Mouse (Mus musculus): ENCODE measurements around the gene Apod.

Apod gene

DNA sequence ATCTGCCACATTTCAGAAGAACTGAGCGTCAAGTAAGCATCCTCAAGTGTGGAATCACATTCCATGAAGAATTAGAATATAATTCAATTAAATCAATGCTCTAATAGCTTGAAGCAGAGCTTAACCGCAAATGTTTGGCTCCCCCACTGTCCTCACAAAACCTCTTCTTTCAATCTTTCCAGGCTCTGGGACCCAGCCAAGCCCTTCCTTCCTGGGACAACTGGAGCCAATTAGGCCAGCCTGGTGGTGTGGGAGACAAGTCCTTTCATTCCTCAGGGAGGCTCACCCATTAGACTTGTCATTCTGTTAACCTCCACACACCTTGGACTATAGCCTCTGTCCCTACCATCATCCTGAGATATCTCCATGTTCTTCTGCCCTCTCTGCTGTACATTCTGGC is 32.6 kb downstream of the Apod start:
- no peak for DNase-seq (ENCODE audit: low spot score)

DNA sequence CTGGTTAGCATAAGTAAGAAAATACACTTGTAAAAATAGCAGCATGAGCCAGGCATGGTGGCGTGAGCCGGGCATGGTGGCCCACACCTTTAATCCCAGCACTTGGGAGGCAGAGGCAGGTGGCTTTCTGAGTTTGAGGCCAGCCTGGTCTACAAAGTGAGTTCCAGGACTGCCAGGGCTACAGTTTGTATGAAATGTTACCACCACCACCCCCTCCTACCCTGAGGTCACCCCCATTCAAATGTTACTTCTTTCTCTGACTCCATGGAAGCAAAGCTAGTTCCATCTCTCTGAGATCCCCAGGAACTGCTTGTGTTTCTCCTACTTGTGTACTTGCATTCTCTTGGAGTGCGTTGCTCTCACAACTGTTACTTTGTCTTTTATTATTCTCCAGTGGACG is 34.4 kb downstream of the Apod start:
- DNase-seq (ENCODE audit: low spot score), result no peak

DNA sequence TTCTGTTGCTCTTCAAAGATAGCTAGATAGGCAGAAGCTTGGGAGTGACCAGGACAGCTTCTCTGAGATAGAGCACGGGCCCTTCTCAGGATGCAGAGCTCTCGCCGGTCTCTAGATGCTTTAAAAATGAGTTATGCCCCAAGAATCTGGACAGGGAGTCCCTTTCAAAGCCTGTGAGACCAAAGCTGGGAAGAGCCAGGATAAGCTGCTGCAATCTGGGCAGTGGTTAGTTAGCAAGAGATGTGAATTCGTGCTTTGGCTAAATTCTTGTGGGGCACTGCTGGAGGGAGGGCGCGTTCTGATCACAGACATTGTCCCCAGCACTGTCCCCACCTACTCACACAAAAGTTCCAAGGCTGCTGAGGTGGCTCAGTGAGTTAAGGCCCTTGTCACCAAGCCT is 36.0 kb downstream of the Apod start:
- DNase-seq (ENCODE audit: low spot score), result no peak

DNA sequence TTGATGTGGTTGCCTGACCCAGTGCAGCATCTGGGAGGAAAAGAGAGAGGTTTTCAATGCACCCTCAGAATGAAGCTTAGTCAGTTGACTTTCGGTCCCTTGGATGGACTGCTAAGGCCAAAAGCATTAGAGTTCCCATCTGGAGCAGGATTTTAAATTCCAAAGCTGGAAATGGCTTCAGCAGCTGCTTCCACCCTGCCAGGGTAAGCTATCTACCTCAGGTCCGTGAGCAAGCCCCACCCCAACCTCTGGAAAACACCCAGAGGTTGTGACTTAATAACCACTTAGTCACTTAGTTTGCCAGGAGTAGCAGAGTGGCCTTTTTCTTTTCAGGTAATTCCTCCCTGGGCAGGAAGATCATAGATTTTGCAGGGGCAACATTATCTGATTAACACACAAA is 36.5 kb downstream of the Apod start:
- DNase-seq (ENCODE audit: low spot score), result no peak

DNA sequence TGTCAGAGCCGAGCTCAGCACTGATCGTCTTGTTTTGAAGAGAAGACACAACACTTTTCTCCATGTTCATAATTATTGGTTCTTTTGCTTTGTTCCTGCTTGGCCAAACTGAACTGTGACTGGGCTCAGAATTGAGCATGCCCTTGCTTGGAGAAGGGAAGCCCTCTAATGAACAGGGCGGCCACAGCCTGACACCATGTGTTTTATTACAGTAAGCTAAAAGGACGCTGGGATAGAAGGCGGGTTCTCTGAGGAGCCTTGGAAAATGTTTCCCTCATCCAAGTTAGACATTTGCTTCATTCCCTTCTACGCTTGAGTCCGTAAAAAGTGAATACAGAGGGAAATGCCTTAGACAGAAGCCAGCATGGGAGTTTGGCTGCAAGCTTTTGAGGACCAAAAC is 37.6 kb downstream of the Apod start:
- no peak for DNase-seq (ENCODE audit: low spot score)

DNA sequence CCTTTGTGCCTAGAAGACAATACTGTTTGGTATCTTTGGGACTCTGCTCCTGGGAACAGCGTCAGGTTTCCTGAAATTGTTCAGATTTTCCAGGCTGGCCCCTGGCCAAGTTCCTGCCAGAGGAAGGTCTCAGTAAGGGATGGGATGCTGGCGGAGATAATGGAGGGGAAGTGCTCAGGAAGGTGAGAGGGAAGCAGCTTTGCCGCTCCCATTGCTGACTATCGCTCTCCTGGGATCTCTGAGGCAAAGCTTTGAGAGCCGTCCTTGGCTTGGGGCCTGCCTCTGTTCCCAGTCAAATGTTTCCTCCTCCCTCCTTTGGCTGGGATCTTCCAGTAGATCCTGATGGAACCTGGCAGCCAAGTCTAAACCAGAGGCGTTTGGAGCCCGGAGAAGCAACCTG is 38.1 kb downstream of the Apod start:
- peak; percentile 33 for DNase-seq (ENCODE audit: low spot score)

DNA sequence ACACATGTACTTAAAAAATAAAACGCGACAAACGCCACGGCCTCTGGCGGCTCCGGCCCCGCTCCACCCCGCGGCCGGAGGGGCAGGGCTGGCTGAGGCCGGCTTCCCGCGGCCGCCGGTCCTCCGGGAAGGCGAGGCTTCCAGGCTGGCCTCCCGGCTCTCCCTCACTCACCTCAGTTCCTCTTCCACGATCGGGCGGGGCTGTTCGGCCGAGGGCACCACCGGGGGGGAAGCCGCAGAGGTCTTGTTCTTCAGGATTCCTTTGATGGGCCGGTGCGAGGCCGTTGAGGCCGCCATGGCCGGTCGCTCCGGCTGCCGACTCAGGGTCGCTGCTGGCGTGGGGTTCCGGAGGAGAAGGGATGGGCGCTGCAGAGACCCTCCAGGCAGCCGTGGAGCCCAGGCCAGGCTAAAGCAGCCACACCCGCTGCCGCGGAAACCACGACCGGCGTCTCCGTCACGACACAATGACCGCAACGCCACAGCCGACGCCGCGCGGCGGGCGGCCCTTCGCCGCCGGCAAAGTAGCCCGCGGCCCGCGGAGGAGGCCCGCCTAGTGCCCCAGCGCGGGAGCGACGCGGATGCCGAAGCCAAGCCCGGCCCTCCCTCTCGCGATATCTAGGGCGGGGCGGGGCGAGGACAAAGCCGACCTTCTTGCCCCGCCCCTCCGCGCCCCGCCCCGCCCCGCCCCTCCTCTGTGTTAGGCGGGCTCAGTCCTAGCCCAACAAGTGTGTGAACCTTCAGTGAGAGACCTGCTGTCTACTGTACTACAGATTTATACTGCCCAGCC is 39.7 kb downstream of the Apod start, which contains the start of gene Ppp1r2:
Gene Ppp1r2 (minus strand): TSS at position 604 of the 787 bp plus-strand sequence.
- peak; percentile 91 for DNase-seq (ENCODE audit: low spot score)

DNA sequence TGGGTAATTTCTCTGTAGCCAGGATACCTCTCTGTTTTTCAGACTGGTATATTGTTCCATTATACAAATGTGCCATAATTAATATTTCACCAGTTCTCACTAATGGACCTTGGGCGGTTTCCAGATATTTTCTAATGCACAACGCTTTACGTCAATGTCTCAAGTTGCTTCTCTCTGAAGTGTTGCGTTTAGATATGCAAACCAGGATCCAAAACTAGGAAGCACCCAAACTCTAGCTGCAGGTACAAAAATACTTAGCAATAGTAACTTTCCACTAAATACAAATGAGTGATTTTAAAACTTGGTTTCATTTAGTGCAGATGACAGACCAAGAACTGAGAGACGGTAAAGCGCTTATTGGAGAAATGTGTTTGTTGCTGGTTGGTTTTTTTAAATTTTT is 40.5 kb downstream of the Apod start:
- no peak for DNase-seq (ENCODE audit: low spot score)

DNA sequence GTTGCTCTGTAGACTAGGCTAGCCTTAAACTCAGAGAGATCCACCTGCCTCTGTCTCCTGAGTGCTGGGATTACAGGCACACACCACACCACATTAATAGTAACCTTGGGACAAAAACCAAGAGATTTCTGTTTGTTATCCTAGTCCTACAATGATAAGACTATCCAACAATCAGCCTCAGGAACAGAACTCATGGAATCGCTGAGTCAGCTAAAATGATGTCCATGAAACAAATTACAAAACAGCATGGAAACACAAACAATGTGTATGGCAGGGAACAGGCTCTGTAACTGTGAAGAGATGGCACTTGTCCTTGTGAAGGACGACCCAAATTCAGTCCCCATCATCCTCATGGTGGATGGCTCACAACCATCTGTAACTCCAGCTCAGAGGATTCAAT is 47.9 kb downstream of the Apod start:
- no peak for DNase-seq (ENCODE audit: low spot score)

DNA sequence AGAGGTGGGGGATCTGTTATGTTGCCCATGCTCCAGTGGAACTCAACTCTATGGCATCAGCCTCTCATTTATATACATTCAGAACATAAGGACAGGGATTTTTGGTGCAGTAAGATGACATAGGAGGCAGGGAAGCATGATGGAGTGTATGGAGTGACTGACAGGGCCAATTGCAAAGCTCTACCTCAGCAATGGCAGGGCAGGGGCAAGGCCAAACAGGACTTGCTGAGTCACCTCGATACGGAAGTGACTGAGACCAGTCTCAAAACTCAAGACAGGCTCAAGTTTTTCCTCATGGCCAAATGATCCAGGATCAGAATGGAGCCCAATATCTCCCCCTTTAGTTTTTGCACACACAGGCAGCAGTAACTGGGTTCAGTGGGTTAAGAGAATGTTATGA is 58.5 kb downstream of the Apod start:
- DNase-seq (ENCODE audit: low spot score), result no peak

DNA sequence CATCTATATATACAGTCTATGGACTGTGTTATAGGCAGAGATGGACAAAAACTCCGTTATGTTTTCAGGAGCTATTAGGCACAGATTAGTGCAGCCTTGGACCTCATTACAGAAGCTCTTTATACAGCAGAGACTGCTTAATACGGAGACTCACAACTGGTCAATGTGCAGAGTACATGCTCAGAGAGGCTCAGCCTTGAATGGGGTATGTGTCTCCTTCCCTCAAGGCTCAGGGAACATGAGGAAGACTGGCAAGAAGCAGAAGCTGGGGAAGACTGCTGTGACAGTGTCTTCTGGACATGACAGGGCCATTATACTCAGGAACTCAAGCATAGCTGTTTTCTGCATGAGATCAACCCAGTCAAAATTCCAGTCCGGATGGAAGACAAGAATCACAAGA is 58.9 kb downstream of the Apod start:
- DNase-seq (ENCODE audit: low spot score), result no peak

DNA sequence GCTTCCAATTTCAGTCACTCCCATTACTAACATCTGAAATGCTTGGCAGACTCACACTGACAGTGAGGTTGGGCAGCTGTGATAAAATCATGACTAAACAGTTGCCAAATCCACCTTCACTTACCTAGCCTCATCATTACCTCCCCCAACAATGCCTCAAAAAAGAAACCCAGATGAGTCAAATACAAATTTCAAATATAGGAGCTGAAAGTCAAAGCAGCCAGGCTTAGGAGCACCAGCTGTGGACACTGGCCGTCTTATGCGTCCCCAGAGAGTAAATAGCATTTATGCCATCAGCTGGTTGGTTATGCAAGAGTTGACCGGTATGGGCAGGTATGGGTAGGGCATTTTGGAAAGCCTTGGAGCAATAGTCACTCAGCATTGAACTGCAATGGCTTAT is 65.2 kb downstream of the Apod start:
- no peak for DNase-seq (ENCODE audit: low spot score)

DNA sequence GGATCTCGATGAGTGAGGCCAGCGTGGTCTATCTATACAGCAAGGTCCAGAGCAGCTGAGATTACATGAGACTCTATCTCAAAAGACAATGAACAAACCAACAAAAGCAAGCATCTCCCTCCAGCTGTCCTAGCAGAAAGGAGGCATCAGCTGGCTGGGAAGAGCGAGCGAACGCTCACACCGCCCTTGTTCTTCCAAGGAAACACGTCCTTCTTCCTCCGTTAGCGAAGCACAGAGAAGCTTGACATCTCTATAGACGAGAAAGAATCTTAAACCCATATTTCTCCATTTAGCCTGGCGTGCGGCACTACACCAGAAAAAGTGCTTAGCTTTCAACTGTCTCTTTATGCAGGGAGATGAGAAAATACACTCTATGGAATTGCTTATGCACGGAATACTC is 65.9 kb downstream of the Apod start:
- DNase-seq (ENCODE audit: low spot score), result no peak

DNA sequence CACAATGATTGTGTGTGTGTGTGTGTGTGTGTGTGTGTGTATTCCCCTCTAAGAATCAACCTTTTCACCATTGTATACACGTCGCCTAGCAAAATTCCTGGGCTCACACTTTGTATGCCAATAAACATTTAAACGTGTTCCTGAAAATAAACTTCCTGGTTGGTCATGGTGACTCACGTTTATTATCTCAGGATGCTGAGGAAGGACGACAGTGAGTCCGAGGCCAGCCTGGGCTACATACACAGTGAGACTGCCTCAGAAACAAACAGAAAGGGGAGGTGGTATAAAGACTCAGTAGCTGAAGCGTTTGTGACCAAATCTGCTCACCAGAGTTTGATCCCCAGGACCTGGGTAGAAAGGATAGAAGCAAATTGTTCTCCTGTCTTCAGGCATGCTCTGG is 67.2 kb downstream of the Apod start:
- DNase-seq (ENCODE audit: low spot score), result no peak

Data from ovary, postnatal 14 days (tissue).